Mouse (Mus musculus): ENCODE measurements around the gene Ppfia2. TPM values are rescaled to one million over a fixed set of nuclear protein-coding genes. Genes with fewer than 3 reads are reported as not detected.
A peak's percentile ranks its signal among the peaks of the same experiment; 100 is the strongest.

Ppfia2 gene
- polyA plus RNA-seq, 1 experiment from 2014 or later, result 0.20 TPM

- Histone ChIP-seq H3K4me1 (replicated peaks) (no peaks in the 10 kb centered on the region), H3K27ac (ENCODE audit: poor library complexity, severe bottlenecking) (no peak overlapping the region), H3K9me3 (replicated peaks) (no peaks in the 10 kb centered on the region), H3K4me3 (no peak overlapping the region), H3K27me3 (replicated peaks) (no peaks in the 10 kb centered on the region), H3K9ac (no peak overlapping the region), H3K4me2 (no peak overlapping the region), H3K36me3 (no peaks in the 10 kb centered on the region)
- WGBS, result 66% methylated on average over 5 of the region's 5 CpGs
- no peak for ATAC-seq (ENCODE audit: insufficient number of reproducible peaks, low FRiP score)
Observed at GRCm38 (mm10) chr10:106603319-106603898, 133.3 kb downstream of the Ppfia2 start.

- Histone ChIP-seq H3K27me3 (replicated peaks) (no peaks in the 10 kb centered on the region), H3K36me3 (no peaks in the 10 kb centered on the region), H3K9ac (no peak overlapping the region), H3K27ac (ENCODE audit: poor library complexity, severe bottlenecking) (no peak overlapping the region), H3K4me3 (no peak overlapping the region), H3K9me3 (replicated peaks) (no peaks in the 10 kb centered on the region), H3K4me1 (replicated peaks) (no peaks in the 10 kb centered on the region), H3K4me2 (peak overlapping the region; percentile 36)
- no peak for ATAC-seq (ENCODE audit: insufficient number of reproducible peaks, low FRiP score)
- 29% methylated on average over 7 of the region's 7 CpGs for WGBS
Observed at GRCm38 (mm10) chr10:106609177-106609981, 139.2 kb downstream of the Ppfia2 start.

GRCm38 (mm10) chr10:106610222-106610621 is 140.1 kb downstream of the Ppfia2 start:
- 74% methylated on average over 3 of the region's 3 CpGs for WGBS
- Histone ChIP-seq H3K36me3 (no peaks in the 10 kb centered on the region), H3K9ac (no peak overlapping the region), H3K27me3 (replicated peaks) (no peaks in the 10 kb centered on the region), H3K4me3 (no peak overlapping the region), H3K27ac (ENCODE audit: poor library complexity, severe bottlenecking) (no peak overlapping the region), H3K4me1 (replicated peaks) (no peaks in the 10 kb centered on the region), H3K9me3 (replicated peaks) (no peaks in the 10 kb centered on the region), H3K4me2 (no peak overlapping the region)
- no peak for ATAC-seq (ENCODE audit: insufficient number of reproducible peaks, low FRiP score)

GRCm38 (mm10) chr10:106618194-106618593 is 148.1 kb downstream of the Ppfia2 start:
- no peak overlapping the region for H3K9ac ChIP-seq
- WGBS, result 67% methylated on average over 1 of the region's 1 CpGs

GRCm38 (mm10) chr10:106620952-106621351 is 150.8 kb downstream of the Ppfia2 start:
- Histone ChIP-seq H3K36me3 (no peaks in the 10 kb centered on the region), H3K4me2 (no peak overlapping the region), H3K27me3 (replicated peaks) (no peaks in the 10 kb centered on the region), H3K27ac (ENCODE audit: poor library complexity, severe bottlenecking) (no peak overlapping the region), H3K9me3 (replicated peaks) (no peaks in the 10 kb centered on the region), H3K4me3 (no peak overlapping the region), H3K9ac (no peak overlapping the region), H3K4me1 (replicated peaks) (no peaks in the 10 kb centered on the region)
- no peak for ATAC-seq (ENCODE audit: insufficient number of reproducible peaks, low FRiP score)
- WGBS, result 79% methylated on average over 1 of the region's 1 CpGs

More at GRCm38 (mm10) chr10:106618194-106618593, 148.1 kb downstream of the Ppfia2 start:
- Histone ChIP-seq H3K9me3 (replicated peaks) (no peaks in the 10 kb centered on the region), H3K27me3 (replicated peaks) (no peaks in the 10 kb centered on the region), H3K4me3 (no peak overlapping the region), H3K4me1 (replicated peaks) (no peaks in the 10 kb centered on the region), H3K4me2 (no peak overlapping the region), H3K27ac (ENCODE audit: poor library complexity, severe bottlenecking) (no peak overlapping the region), H3K36me3 (no peaks in the 10 kb centered on the region)
- ATAC-seq (ENCODE audit: insufficient number of reproducible peaks, low FRiP score), result no peak

- Histone ChIP-seq H3K36me3 (no peaks in the 10 kb centered on the region), H3K4me3 (no peak overlapping the region), H3K27me3 (replicated peaks) (no peaks in the 10 kb centered on the region), H3K4me1 (replicated peaks) (no peaks in the 10 kb centered on the region), H3K9me3 (replicated peaks) (no peaks in the 10 kb centered on the region), H3K4me2 (no peak overlapping the region), H3K9ac (no peak overlapping the region), H3K27ac (ENCODE audit: poor library complexity, severe bottlenecking) (no peak overlapping the region)
- no peak for ATAC-seq (ENCODE audit: insufficient number of reproducible peaks, low FRiP score)
- 75% methylated on average over 10 of the region's 10 CpGs for WGBS
Observed at GRCm38 (mm10) chr10:106623342-106623741, 153.2 kb downstream of the Ppfia2 start.

GRCm38 (mm10) chr10:106632171-106632935 is 162.2 kb downstream of the Ppfia2 start:
- ATAC-seq (ENCODE audit: insufficient number of reproducible peaks, low FRiP score), result no peak
- H3K27me3 ChIP-seq (replicated peaks), result no peaks in the 10 kb centered on the region
- WGBS, result 62% methylated on average over 18 of the region's 18 CpGs
- H3K27ac ChIP-seq (ENCODE audit: poor library complexity, severe bottlenecking), result no peak overlapping the region
- H3K4me3 ChIP-seq, result no peak overlapping the region
- no peaks in the 10 kb centered on the region for H3K4me1 ChIP-seq (replicated peaks)
- no peaks in the 10 kb centered on the region for H3K36me3 ChIP-seq
- H3K9ac ChIP-seq, result no peak overlapping the region
- H3K9me3 ChIP-seq (replicated peaks), result no peaks in the 10 kb centered on the region
- H3K4me2 ChIP-seq, result no peak overlapping the region

- WGBS, result 57% methylated on average over 7 of the region's 7 CpGs
- ATAC-seq (ENCODE audit: insufficient number of reproducible peaks, low FRiP score), result no peak
Observed at GRCm38 (mm10) chr10:106633898-106634297, 163.8 kb downstream of the Ppfia2 start.

GRCm38 (mm10) chr10:106652276-106652675 is 182.1 kb downstream of the Ppfia2 start:
- Histone ChIP-seq H3K4me3 (no peak overlapping the region), H3K36me3 (no peaks in the 10 kb centered on the region), H3K9me3 (replicated peaks) (no peaks in the 10 kb centered on the region), H3K9ac (no peak overlapping the region), H3K4me1 (replicated peaks) (no peaks in the 10 kb centered on the region), H3K4me2 (no peak overlapping the region), H3K27ac (ENCODE audit: poor library complexity, severe bottlenecking) (no peak overlapping the region), H3K27me3 (replicated peaks) (no peaks in the 10 kb centered on the region)
- no peak for ATAC-seq (ENCODE audit: insufficient number of reproducible peaks, low FRiP score)
- 80% methylated on average over 4 of the region's 4 CpGs for WGBS

More at GRCm38 (mm10) chr10:106633898-106634297, 163.8 kb downstream of the Ppfia2 start:
- Histone ChIP-seq H3K36me3 (no peaks in the 10 kb centered on the region), H3K27ac (ENCODE audit: poor library complexity, severe bottlenecking) (no peak overlapping the region), H3K4me3 (no peak overlapping the region), H3K27me3 (replicated peaks) (no peaks in the 10 kb centered on the region), H3K4me2 (no peak overlapping the region), H3K9me3 (replicated peaks) (no peaks in the 10 kb centered on the region), H3K9ac (no peak overlapping the region), H3K4me1 (replicated peaks) (no peaks in the 10 kb centered on the region)

GRCm38 (mm10) chr10:106665221-106665620 is 195.1 kb downstream of the Ppfia2 start:
- Histone ChIP-seq H3K4me1 (replicated peaks) (no peaks in the 10 kb centered on the region), H3K36me3 (no peaks in the 10 kb centered on the region), H3K27me3 (replicated peaks) (no peaks in the 10 kb centered on the region), H3K4me3 (no peak overlapping the region), H3K9me3 (replicated peaks) (no peaks in the 10 kb centered on the region), H3K4me2 (no peak overlapping the region), H3K27ac (ENCODE audit: poor library complexity, severe bottlenecking) (no peak overlapping the region), H3K9ac (no peak overlapping the region)
- 76% methylated on average over 3 of the region's 3 CpGs for whole genome bisulfite sequencing
- ATAC-seq (ENCODE audit: insufficient number of reproducible peaks, low FRiP score), result no peak

- H3K27ac ChIP-seq (ENCODE audit: poor library complexity, severe bottlenecking), result no peak overlapping the region
- no peaks in the 10 kb centered on the region for H3K4me1 ChIP-seq (replicated peaks)
- ATAC-seq (ENCODE audit: insufficient number of reproducible peaks, low FRiP score), result no peak
- H3K9ac ChIP-seq, result no peak overlapping the region
- H3K4me2 ChIP-seq, result no peak overlapping the region
- no peaks in the 10 kb centered on the region for H3K36me3 ChIP-seq
- H3K4me3 ChIP-seq, result no peak overlapping the region
- H3K9me3 ChIP-seq (replicated peaks), result no peaks in the 10 kb centered on the region
- no peaks in the 10 kb centered on the region for H3K27me3 ChIP-seq (replicated peaks)
- WGBS, result 72% methylated on average over 3 of the region's 3 CpGs
Observed at GRCm38 (mm10) chr10:106670170-106670569, 200.0 kb downstream of the Ppfia2 start.

All from heart, embryonic 12.5 days (tissue).